Mouse (Mus musculus): ENCODE results near the gene Zcchc14.

The Zcchc14 gene

DNA sequence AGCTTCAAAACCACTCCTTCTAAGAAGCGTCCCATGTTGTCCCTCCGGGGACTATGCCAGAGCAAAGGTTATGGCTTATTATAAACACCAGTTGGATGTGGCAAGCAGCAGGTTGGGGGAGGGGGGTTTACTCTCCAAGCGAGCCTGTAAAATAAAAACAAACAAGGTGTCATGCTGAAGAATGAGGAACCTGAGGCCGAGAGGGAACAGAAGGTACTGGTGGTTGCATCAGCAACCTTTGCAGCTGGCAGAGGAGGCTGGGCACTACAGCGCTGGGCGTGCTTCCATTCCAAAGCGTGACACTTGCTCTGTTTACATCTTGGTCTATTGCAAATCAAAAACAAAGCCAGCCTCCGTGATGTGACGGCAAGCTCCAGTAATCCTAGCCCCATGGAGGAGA lies 72.2 kb downstream of the Zcchc14 start:
- DNase-seq = no peak

DNA sequence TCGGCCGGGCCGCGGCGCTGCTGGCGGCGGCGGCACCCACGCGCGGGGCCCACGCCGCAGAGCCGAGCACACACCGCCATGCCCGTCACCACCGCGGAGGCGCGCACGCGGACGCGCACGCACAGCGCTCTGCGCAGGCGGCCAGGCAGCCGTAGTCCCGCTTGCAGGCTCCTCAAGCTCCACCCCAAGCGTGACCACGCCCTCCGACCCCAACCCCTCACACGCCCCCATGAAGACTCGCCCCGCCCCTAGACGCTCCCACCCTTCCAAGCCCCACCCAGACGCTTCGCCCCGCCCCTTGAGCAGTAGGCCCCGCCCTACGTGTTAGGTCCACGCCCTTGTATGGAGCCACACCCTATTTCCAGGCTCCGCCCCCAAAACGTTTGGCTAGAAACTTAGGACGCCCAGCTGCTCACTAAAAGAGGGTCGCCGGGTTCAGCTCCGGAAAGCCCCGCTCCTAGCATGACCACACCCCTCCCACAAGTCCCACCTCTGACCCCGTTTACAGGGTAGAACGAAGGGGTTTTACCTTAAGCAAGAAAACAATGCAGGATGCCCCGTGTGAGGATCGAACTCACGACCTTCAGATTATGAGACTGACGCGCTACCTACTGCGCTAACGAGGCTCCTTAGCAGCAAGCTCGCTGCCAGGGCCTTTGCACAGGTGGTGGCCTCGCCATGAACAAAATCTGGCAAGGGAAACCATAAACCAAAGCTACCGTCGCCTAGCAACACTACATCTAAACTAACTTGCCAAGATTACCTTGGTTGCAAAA lies 73.8 kb downstream of the Zcchc14 start, which contains the start of gene Fbxo31:
Gene Fbxo31, minus strand, starts transcription at position 131 of the 776 bp plus-strand sequence.
- DNase-seq = peak; percentile 94

DNA sequence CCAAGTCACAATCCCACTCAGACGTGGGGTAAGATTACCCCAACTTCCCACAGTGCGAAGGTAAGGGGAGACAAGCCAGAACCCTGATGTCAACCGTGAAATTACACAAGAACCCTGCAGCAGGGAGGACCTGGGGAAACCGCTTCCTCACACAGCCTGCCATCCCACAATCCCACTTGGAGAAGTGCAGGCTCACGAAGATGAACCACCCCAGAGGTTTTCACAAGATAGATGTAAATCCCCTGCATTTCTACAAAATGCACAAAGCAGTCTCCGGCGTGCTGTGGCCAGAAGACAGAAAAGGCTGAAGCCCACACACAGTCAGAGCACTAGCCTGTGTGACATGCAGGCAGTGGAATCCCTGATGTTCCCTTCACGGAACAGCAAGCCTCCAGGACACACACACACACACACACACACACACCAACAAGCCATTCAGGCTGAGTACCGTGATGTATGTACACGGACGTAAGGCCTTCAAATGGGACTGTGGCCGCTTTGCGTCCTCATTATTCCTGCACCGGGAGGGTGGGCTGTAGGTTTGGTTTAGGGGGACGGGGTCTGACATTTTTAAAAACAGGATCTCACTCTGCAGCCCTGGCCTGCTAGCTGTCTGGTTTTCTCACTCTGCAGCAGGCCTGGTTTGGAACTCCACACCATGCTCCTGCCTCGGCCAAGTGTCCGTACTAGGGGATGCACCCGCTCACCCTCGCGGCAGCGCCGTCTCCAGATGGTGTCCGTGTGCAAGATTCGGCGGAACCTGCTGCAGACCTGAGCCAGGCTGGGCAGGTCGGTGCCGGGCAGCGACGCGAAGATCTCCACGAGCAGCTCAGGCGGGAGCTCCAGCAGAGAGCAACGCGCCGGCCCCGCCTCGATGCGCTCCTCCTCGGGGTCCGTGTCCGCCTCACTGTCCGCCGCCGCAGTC lies 74.7 kb downstream of the Zcchc14 start:
- no peak for DNase-seq

DNA sequence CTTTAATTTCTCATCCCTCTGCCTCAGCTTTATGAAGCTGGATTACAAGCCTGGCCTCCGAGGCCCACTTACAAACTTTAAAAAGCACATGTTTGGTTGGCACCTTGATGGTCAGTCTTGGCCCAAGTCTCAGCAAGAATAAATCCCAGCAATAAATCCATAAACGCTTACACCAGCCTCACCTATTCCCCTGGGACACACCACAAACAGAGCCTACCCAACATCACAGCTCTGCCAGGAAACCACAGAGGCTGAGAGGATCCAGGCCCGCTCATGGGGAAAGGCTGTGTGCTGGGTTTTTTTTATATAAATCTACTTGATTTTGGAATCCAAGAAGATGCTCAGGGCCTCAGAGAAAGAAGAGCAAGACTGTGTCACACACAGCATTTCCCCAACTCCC lies 77.0 kb downstream of the Zcchc14 start:
- DNase-seq = no peak

DNA sequence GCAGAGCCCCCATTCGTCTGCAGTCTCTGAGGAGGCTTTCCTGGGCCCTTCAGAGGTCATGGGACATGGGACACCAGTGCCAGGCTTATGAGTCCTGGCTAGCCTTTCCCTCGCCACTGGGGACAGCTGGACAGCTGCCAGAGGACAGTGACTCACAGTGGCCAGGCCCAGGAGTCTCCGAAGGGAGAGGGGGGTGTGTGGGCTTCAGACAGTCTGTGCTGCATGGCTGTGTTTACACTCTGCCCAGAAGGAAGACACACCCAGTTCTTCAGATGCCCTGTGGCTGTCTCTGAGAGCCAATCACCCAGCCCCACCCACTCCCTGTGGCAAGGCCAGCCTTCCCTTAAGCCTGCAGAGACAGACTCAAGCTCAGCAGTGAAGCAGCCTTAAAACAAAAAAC lies 79.4 kb downstream of the Zcchc14 start:
- DNase-seq = peak; percentile 61

DNA sequence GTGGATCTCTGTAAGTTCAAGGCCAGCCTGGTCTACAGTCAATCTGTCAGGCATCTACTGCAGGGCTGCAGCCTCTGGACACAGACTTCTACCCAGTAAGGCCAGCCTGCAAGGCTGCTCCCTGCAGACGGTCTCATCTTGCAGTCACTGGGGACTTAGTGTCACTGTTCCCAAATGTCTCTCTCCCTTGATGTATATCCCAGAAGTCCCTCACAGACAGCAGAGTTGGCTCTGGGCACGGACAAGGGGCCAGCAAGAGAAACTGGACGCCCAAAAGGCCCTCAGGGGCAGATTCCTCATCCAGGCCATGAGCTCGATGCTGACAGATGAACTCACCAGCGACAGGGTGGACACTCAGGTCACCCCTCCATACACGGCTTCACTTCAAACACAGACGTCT lies 80.6 kb downstream of the Zcchc14 start:
- DNase-seq = no peak

DNA sequence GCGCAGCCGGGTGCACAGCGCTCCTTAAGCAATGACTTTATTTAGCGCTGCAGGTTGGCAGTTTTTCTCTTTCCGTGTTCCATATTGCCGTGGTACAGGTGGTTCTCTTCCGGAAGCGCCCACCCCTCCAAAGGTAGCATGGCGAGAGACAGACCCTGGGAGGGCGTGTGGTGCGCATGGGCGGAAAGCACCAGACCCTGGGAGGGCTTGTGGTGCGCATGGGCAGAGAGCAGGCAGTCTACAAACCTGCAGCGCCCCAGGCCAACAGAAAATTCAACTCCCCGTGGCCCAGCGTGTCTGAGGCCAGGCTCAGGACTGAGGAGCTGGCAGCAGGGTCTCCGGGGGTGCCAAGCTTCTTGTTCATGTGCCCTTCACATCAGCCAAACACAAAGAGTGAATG lies 81.9 kb downstream of the Zcchc14 start:
- DNase-seq = no peak

DNA sequence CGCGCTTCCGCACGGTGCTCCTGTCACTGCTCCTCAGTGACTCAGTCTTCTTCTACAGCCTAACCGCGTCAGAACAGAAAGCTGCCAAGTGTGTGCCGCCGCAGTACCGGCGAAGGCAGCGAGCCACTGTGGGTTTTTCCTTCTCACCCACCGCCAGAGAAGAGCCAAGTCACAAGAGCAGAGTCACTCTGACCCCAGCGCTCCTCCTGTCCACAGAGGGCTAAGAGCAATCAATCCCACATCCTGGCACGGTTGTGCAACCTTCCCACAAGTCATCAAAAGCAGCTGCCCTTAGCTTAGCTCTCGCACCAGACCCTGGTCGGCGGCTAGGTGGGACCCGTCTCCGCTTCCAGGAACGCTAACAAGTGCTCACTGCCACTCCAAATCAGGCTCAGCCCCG lies 82.4 kb downstream of the Zcchc14 start:
- no peak for DNase-seq

DNA sequence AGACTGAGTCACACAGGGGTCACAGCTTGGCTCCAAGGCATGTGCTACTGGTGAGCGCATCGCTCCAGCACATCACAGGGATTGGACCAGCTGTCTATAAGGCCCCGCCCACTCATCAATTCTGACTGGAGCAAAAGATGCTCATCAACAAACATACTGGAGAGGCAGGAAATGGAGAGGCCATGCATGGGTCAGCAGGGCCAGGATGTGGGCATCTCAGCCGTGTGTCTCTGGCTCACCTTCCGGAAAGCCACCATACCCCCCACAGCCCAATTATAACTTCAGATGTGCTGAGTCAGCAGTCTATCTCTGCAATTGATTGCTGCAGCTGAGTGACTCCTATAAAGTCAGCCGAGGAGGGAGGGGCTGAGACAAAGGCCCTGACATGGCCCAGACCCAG lies 84.4 kb downstream of the Zcchc14 start:
- no peak for DNase-seq

DNA sequence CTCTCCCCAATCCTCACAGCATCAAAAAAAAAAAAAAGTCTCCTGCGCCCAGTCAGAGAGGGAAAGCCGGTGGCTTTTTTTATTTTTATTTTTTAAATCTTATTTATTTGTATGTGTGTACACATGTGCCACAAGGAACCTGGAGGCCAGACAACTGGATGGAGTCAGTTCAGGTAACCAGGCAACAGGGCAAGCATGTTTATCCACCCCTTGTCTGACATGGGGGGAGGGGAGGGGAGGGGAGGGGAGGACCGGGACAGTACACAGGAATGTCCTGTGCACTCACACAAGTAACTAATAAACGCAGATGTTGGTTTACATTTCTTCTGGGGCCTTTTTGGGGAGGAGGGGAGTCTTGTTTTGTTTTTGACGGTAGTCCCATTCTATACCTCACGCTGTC lies 89.0 kb downstream of the Zcchc14 start:
- no peak for DNase-seq

DNA sequence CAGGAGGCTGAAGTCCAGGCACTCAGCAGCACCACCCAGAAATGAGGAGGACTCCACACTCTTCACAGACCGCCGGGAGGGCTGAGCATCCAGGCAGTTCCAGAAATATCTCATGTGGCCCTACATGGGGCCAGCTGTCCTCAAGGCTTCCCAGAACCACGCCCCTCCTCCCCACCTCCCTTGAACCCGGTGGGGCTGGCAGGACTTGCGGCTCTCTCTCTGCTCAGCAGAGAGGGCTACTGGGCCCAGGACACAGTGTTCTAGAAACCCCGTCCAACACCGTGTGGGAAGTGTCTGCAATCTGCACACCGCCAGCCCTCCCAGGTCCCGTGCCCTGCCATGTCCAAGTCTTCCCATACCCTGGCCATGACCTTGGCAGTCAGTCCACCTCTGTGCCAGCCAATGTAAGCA lies 89.8 kb downstream of the Zcchc14 start:
- DNase-seq = no peak

DNA sequence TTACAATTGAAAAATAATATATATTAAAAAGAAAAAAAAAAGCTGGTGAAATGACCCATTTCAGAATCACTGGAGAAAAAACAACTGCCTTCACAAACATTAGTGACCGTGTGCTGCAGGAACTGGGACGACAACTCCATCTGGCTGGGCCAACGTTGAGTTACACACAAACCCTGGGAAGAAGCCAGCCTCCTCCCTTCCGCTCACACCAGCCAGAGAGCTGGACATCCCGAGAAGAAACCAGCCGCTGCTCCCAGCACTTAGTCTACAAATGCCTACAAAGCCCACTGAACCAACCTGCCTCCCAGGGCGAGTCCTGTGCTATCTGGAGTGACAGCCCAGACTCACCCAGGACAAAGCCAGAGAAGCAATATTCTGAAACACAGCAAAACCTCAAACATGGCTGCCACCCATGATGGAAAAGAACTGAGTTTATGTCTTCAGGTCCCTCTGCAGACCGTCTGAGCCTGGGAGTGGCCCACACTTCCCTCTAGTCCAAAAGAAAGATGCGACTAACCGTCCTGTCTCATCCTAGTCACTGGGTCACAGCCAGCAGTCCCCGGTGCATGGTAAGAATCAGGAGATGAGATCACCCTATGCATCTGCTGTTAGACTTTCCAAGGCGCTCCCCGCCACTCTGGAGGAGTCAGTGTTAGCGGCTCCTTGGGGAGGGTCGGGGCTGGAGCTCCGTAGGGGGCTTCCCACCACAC lies 90.9 kb downstream of the Zcchc14 start:
- DNase-seq = no peak

DNA sequence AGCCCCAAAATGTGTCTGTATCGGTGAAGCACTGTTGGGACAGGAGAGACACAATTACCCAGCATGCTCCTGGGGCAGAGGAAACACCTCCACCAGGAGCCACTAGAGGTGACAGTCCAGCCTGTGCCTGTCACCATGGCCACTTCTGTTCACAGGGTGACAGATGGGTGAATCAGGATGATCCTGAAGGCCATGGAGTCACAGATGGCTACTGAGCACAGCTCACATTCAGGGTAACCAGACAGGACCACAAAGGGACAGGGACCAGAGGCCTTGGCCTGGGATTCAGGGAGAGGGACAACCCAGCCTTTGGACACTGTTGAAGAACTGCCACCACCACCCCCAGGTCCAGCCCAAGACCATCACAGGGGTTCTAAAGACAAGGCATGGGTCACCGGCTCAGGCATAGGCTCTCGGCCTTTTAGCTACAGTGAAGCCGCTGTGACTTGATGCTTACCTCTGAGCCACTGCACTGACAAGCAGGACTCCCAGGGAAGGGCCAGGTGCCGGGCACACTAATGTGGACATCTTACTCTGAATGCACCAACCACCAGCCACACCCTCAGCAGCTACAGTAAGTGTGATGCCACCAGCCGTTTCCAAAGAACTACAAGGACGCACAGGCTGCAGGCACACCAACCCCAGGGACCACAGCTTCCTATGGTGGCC lies 92.1 kb downstream of the Zcchc14 start:
- no peak for DNase-seq

DNA sequence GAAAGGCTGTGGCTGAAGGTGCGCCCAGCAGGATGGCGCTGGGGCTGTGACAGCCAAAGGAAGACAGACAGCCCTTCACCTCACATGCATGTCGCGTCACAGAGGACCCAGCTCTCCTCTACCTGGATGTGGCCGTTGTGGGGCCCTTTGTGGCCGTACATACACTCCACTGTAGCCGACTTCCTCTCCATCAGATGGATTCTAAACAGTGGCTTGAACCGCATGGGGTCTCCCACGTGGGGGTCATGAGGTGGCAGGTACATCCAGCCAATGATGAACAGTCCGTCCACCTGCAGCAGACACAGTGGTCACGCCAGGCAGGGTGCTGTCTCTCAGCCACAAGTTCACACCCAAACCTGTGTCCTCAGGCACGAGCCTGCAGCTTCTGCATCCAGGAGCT lies 92.9 kb downstream of the Zcchc14 start:
- DNase-seq = no peak

DNA sequence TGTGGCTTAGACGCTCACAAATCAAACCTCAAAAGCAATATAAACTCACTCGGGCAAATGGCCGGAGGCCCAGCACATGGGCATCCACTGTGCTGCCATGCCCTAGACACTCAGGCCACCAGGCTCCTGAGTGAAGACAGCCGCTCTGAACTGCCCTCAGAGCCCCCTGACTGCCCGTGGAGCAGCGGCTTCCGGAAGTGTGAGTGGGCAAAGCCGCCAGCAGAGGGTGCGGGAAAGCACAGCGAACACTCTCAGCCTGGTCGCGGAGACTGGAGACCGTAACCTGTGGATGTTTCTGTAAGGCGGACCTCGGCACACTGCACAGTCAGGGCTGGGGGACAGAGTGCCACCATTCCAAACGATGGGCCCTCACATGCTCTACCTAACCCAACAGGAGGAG lies 94.2 kb downstream of the Zcchc14 start:
- no peak for DNase-seq

DNA sequence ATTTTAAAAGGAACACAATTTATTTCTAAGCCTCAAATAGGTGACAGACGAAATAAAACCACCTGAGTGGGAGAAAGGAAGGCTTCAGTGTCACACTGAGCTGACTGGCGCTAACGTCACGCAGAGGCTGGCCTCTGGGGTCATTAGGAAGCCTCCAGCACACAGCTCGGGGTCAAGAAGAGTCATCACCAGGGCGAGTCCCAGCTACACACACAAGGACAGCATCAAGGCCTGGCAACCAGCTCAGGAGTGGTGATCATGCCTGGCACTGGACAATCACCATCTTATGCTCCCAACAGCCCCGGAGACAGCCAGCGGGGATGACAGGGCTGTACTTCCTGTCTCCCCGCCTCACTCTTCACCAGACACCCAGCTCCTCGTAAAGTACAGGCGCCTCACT lies 95.0 kb downstream of the Zcchc14 start:
- no peak for DNase-seq

DNA sequence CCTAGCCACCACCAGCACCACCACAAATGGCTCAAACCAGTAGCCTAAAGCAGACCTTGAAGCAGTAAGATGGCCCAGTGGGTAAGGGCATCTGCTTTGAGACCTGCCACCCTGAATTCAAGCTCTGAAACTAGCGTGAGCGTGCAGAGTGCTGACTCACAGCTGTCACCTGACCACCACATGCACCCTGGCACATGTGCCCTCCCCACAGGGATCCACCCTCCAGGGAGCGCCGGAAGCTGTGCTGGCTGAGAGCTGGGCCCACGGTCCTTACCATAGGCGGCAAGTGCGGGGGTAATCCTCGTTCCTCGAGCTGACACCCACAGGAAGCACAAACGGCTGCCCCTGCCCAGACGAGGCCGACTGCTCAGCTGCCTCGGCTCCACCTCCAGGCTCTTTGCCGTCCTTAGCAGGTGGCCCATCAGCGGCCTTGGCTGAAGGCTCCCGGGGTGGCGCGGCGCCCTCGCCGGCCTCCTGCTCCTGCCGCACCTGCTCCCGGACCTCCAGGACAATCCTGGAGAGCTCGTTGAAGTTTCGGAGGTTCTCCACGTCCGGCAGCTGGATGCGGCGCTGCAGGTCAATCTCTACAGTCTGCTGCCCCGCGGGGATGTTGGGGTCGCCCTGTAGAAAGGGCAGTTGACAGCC lies 98.7 kb downstream of the Zcchc14 start:
- DNase-seq = no peak

DNA sequence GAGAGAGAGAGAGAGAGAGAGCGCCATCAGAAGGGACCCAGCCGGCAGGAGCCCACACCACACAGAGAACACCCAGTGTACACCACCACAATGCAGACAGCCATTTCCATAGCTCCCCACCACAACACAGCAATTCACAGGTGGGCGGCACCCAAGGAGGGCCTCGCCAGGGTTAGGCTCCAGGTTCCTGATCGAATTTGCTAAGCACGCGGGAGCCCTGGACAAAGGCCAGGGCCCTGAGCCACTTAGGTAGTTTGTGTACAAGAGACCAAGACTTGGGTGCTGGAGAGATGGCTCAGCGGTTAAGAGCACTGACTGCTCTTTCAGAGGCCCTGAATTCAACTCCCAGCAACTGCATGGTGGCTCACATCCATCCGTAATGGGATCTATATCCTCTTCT lies 100.2 kb downstream of the Zcchc14 start:
- no peak for DNase-seq

DNA sequence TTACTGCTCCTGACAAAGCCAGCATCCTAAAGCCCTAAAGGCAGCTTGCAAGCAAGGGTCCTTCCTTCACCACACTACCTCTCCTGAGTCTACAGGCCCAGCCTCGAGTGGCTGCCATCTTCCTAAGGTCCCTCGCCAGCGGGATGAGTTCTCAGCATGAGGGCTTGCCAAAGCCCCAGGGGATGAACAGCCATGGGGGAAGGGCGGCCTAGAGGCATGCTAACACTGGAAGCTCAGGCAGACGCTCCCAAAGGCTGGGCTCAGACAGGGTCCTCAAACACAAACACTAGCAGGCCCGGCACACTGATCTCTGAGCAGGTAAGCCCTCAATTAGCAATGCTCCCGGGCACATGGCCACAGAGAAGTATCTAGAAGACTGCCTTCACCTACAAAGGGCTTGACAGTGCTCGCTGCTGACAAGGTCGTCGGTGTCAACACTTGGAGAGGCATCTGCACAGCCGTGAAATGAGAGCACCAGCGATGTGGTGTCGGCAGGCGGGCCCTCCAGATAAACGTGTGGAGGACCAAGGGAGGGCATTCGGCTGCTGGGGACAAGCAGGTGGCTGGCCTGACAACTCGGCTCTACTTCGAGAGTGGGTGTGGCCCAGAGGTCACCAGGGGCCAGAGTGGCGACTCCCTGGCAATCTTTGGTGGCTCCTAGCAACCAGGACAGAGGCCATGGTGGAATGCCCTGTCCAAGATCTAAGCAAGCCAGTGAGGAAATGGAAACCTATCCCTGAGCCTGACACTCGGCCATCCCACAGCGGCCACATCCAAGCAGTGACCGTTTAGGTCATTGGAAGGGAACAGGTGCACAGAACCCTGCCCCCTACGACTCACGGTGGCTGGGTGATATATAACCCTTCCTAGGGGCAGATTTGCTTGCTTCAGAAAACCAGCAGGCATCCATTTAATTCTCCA lies 101.4 kb downstream of the Zcchc14 start:
- no peak for DNase-seq

DNA sequence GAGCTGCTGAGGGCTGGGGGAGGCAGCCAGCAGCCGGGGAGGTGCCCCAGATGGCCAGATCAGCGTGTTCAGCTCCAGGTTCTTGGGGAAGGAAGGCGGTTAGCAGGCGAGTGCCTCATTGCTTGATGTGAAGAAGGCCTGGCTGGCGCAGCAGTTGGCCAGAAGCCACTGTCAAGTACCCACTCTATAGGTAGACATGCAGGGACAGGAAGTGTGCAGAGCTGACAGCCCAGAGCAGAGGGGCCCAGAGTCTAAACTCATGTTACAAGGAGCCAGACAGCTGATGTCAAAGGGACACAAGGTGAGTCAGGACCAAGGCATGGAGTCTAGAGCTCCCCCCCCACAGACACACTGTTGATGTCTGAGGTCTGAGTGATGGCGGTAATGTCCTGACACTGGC lies 102.6 kb downstream of the Zcchc14 start:
- DNase-seq = no peak

Measured in layer of hippocampus, adult 9-11 months (tissue).